Mouse (Mus musculus) heart, adult 2 months (tissue): Measurements from ENCODE around the gene Agpat4.

ENCODE experiments used
- CTCF ChIP-seq: fragments of 200-600 bp; IDR thresholded peaks from 2 replicates; pipeline ENCODE4 v1.8.1; 2022; ENCODE audit warnings: antibody characterized with exemption, mild to moderate bottlenecking, moderate library complexity
- EP300 ChIP-seq: fragments of 200-500 bp; IDR thresholded peaks from 2 replicates; pipeline ENCODE4 v1.6.1; 2011; ENCODE audit warnings: low read depth, low read length, control low read depth; ENCODE audit not compliant: insufficient read depth
- POLR2A ChIP-seq: fragments of 200-500 bp; IDR thresholded peaks from 2 replicates; pipeline ENCODE4 v1.6.1; 2011; ENCODE audit warnings: mild to moderate bottlenecking, low read depth, low read length, control low read depth; ENCODE audit not compliant: insufficient read depth

DNA sequence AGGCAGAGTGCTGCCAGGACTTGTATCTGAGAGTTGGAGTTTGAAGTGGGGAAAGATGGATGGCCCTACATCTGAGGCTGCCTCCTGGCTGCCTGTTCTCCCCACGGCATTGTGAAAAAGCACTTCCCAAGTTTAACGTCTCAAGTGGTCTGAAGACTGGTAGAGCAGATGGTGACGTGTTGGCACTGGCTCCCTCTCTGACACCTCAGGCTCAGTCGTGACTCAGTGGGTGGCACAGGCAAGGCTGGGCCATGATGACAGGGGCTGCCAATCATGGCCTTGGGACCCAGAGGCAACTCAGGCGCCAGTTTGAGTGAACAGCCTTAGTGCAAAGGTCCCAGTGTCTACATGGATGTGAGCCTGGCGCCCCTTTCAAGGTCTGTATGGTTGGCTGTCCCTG, 103.4 kb downstream of the Agpat4 start:
- TF ChIP-seq POLR2A, result no peak
- TF ChIP-seq CTCF, result no peak
- no peak for TF ChIP-seq EP300
